Mouse (Mus musculus) ovary, adult 18-20 months (tissue): ENCODE data around the gene Hectd4.
A peak's percentile ranks its signal among the peaks of the same experiment; 100 is the strongest.

Experiments used
- DNase-seq: peaks from one replicate; pipeline ENCODE4 v3.0.0; 2022; ENCODE audit warnings: low spot score, mixed read lengths

The Hectd4 gene

GRCm38 (mm10) chr5:121397187-121398145 is 177.4 kb downstream of the Hectd4 start, which contains the start of gene Naa25:
Gene Naa25 (plus strand): TSS chr5:121397936.
- peak; percentile 93 for DNase-seq

GRCm38 (mm10) chr5:121398146-121398964 is 178.3 kb downstream of the Hectd4 start:
- DNase-seq = no peak

GRCm38 (mm10) chr5:121398965-121399462 is 179.0 kb downstream of the Hectd4 start:
- DNase-seq = no peak

GRCm38 (mm10) chr5:121399540-121399939 is 179.5 kb downstream of the Hectd4 start:
- DNase-seq = no peak

GRCm38 (mm10) chr5:121400064-121400463 is 180.0 kb downstream of the Hectd4 start:
- DNase-seq = no peak

GRCm38 (mm10) chr5:121400849-121401248 is 180.8 kb downstream of the Hectd4 start:
- DNase-seq = no peak

- no peak for DNase-seq
Observed at GRCm38 (mm10) chr5:121407856-121408255, 187.8 kb downstream of the Hectd4 start.

GRCm38 (mm10) chr5:121410975-121411374 is 191.0 kb downstream of the Hectd4 start:
- DNase-seq = no peak
